Mouse (Mus musculus): ENCODE data around the gene Kat2b. TPM values are rescaled to one million over a fixed set of nuclear protein-coding genes. Genes with fewer than 3 reads are reported as not detected.
"Not testable (repeated sequence)": the region's sequence is repeated elsewhere in the genome, so short reads cannot be mapped to it uniquely, and the experiment has no call there.

Kat2b gene
- 4.2 and 5.5 TPM in 2 replicates for polyA plus RNA-seq (2015; fragmentation: Nextera tagmentation; extraction: Ambion mirVana)

- 2% methylated on average over 20 of the region's 20 CpGs for WGBS (ENCODE audit: insufficient replicate concordance)
- Histone ChIP-seq H3K9me3 (replicated peaks) (no peaks in the 10 kb centered on the region), H3K4me2 (peak within 1 kb of the TSS; percentile 97), H3K36me3 (replicated peaks) (no peaks in the 10 kb centered on the region), H3K27ac (replicated peaks) (peak within 1 kb of the TSS; percentile 95), H3K27me3 (no peaks in the 10 kb centered on the region), H3K4me3 (replicated peaks) (peak within 1 kb of the TSS; percentile 92), H3K4me1 (replicated peaks) (peaks cover 37% of the 10 kb centered on the region), H3K9ac (peak within 1 kb of the TSS; percentile 92)
- ATAC-seq (ENCODE audit: insufficient read depth) = no peak
Observed at GRCm38 (mm10) chr17:53566161-53566918, at the start of gene Kat2b. TSS of gene Kat2b (plus strand) at chr17:53566861.

- H3K9ac ChIP-seq = no peak overlapping the region
- ATAC-seq (ENCODE audit: insufficient read depth) = no peak
- H3K4me2 ChIP-seq = no peak overlapping the region
- H3K9me3 ChIP-seq (replicated peaks) = no peaks in the 10 kb centered on the region
- H3K27me3 ChIP-seq = no peaks in the 10 kb centered on the region
- H3K4me3 ChIP-seq (replicated peaks) = no peak overlapping the region
- no peak overlapping the region for H3K27ac ChIP-seq (replicated peaks)
- no peaks in the 10 kb centered on the region for H3K36me3 ChIP-seq (replicated peaks)
- no peaks in the 10 kb centered on the region for H3K4me1 ChIP-seq (replicated peaks)
Observed at GRCm38 (mm10) chr17:53519364-53519763, 47.3 kb upstream of the Kat2b start.

GRCm38 (mm10) chr17:53520509-53520908, 46.2 kb upstream of the Kat2b start:
- H3K9ac ChIP-seq = no peak overlapping the region
- no peaks in the 10 kb centered on the region for H3K27me3 ChIP-seq
- ATAC-seq (ENCODE audit: insufficient read depth) = no peak
- no peak overlapping the region for H3K4me3 ChIP-seq (replicated peaks)
- H3K4me2 ChIP-seq = no peak overlapping the region
- H3K36me3 ChIP-seq (replicated peaks) = no peaks in the 10 kb centered on the region
- H3K9me3 ChIP-seq (replicated peaks) = no peaks in the 10 kb centered on the region
- no peaks in the 10 kb centered on the region for H3K4me1 ChIP-seq (replicated peaks)
- no peak overlapping the region for H3K27ac ChIP-seq (replicated peaks)

GRCm38 (mm10) chr17:53528034-53528433, 38.6 kb upstream of the Kat2b start:
- H3K9ac ChIP-seq = no peak overlapping the region
- no peaks in the 10 kb centered on the region for H3K36me3 ChIP-seq (replicated peaks)
- no peak overlapping the region for H3K4me2 ChIP-seq
- H3K9me3 ChIP-seq (replicated peaks) = no peaks in the 10 kb centered on the region
- no peak overlapping the region for H3K4me3 ChIP-seq (replicated peaks)
- no peaks in the 10 kb centered on the region for H3K27me3 ChIP-seq
- no peak for ATAC-seq (ENCODE audit: insufficient read depth)
- 78% methylated on average over 2 of the region's 2 CpGs for WGBS (ENCODE audit: insufficient replicate concordance)
- H3K4me1 ChIP-seq (replicated peaks) = peaks cover 4% of the 10 kb centered on the region; the same call in 1 of the 2 replicates
- H3K27ac ChIP-seq (replicated peaks) = no peak overlapping the region

- ATAC-seq (ENCODE audit: insufficient read depth) = no peak
- 23% methylated on average over 2 of the region's 2 CpGs for WGBS (ENCODE audit: insufficient replicate concordance)
- H3K4me3 ChIP-seq (replicated peaks) = no peak overlapping the region
- H3K9ac ChIP-seq = no peak overlapping the region
- H3K4me1 ChIP-seq (replicated peaks) = peaks cover 4% of the 10 kb centered on the region; the same call in 1 of the 2 replicates
- no peaks in the 10 kb centered on the region for H3K36me3 ChIP-seq (replicated peaks)
- no peak overlapping the region for H3K4me2 ChIP-seq
- H3K27me3 ChIP-seq = no peaks in the 10 kb centered on the region
- no peaks in the 10 kb centered on the region for H3K9me3 ChIP-seq (replicated peaks)
- no peak overlapping the region for H3K27ac ChIP-seq (replicated peaks)
Observed at GRCm38 (mm10) chr17:53531160-53531559, 35.5 kb upstream of the Kat2b start.

- no peak for ATAC-seq (ENCODE audit: insufficient read depth)
- Histone ChIP-seq H3K27me3 (no peaks in the 10 kb centered on the region), H3K4me3 (replicated peaks) (no peak overlapping the region), H3K27ac (replicated peaks) (no peak overlapping the region), H3K4me2 (no peak overlapping the region), H3K36me3 (replicated peaks) (no peaks in the 10 kb centered on the region), H3K9ac (no peak overlapping the region), H3K4me1 (replicated peaks) (peaks cover 4% of the 10 kb centered on the region; the same call in 1 of the 2 replicates), H3K9me3 (replicated peaks) (no peaks in the 10 kb centered on the region)
- WGBS (ENCODE audit: insufficient replicate concordance) = 38% methylated on average over 2 of the region's 2 CpGs
Observed at GRCm38 (mm10) chr17:53532425-53532824, 34.2 kb upstream of the Kat2b start.

GRCm38 (mm10) chr17:53539351-53539750, 27.3 kb upstream of the Kat2b start, which contains the start of gene Pp2d1:
TSS of gene Pp2d1 (minus strand) at chr17:53539451.
- H3K27ac ChIP-seq (replicated peaks); H3K9me3 ChIP-seq (replicated peaks); H3K4me1 ChIP-seq (replicated peaks); H3K27me3 ChIP-seq; ATAC-seq (ENCODE audit: insufficient read depth); H3K36me3 ChIP-seq (replicated peaks); H3K4me3 ChIP-seq (replicated peaks); H3K4me2 ChIP-seq; H3K9ac ChIP-seq: not testable (repeated sequence)
- WGBS (ENCODE audit: insufficient replicate concordance) = 69% methylated on average over 2 of the region's 2 CpGs

- H3K4me3 ChIP-seq (replicated peaks) = no peak overlapping the region
- H3K9me3 ChIP-seq (replicated peaks) = no peaks in the 10 kb centered on the region
- 84% methylated on average over 4 of the region's 4 CpGs for WGBS (ENCODE audit: insufficient replicate concordance)
Observed at GRCm38 (mm10) chr17:53542536-53542935, 24.1 kb upstream of the Kat2b start.

GRCm38 (mm10) chr17:53543591-53544324, 22.9 kb upstream of the Kat2b start:
- no peak overlapping the region for H3K9ac ChIP-seq
- no peaks in the 10 kb centered on the region for H3K36me3 ChIP-seq (replicated peaks)
- H3K27ac ChIP-seq (replicated peaks) = no peak overlapping the region
- H3K4me2 ChIP-seq = no peak overlapping the region
- no peaks in the 10 kb centered on the region for H3K27me3 ChIP-seq
- ATAC-seq (ENCODE audit: insufficient read depth) = no peak
- no peaks in the 10 kb centered on the region for H3K4me1 ChIP-seq (replicated peaks)
- no peaks in the 10 kb centered on the region for H3K9me3 ChIP-seq (replicated peaks)
- 73% methylated on average over 9 of the region's 9 CpGs for WGBS (ENCODE audit: insufficient replicate concordance)
- no peak overlapping the region for H3K4me3 ChIP-seq (replicated peaks)

More at GRCm38 (mm10) chr17:53542536-53542935, 24.1 kb upstream of the Kat2b start:
- no peak overlapping the region for H3K9ac ChIP-seq
- H3K4me2 ChIP-seq = no peak overlapping the region
- H3K36me3 ChIP-seq (replicated peaks) = no peaks in the 10 kb centered on the region
- no peak for ATAC-seq (ENCODE audit: insufficient read depth)
- H3K4me1 ChIP-seq (replicated peaks) = no peaks in the 10 kb centered on the region
- no peaks in the 10 kb centered on the region for H3K27me3 ChIP-seq
- no peak overlapping the region for H3K27ac ChIP-seq (replicated peaks)

- H3K4me2 ChIP-seq = no peak overlapping the region
- peaks cover 26% of the 10 kb centered on the region for H3K4me1 ChIP-seq (replicated peaks)
- H3K27me3 ChIP-seq = no peaks in the 10 kb centered on the region
- WGBS (ENCODE audit: insufficient replicate concordance) = 75% methylated on average over 8 of the region's 8 CpGs
- no peaks in the 10 kb centered on the region for H3K36me3 ChIP-seq (replicated peaks)
- H3K9ac ChIP-seq = no peak overlapping the region
- no peaks in the 10 kb centered on the region for H3K9me3 ChIP-seq (replicated peaks)
- no peak for ATAC-seq (ENCODE audit: insufficient read depth)
- no peak overlapping the region for H3K4me3 ChIP-seq (replicated peaks)
- H3K27ac ChIP-seq (replicated peaks) = no peak overlapping the region
Observed at GRCm38 (mm10) chr17:53551306-53552299, 15.1 kb upstream of the Kat2b start.
